Mouse (Mus musculus) right cerebral cortex, postnatal 14 days (tissue): ENCODE results near the gene Gm8909.
A peak's percentile ranks its signal among the peaks of the same experiment; 100 is the strongest.
"Not testable (repeated sequence)": the region's sequence is repeated elsewhere in the genome, so short reads cannot be mapped to it uniquely, and the experiment has no call there.

ENCODE experiments used
- DNase-seq: peaks from one replicate; pipeline ENCODE4 v3.0.0; 2022

Gm8909 gene

DNA sequence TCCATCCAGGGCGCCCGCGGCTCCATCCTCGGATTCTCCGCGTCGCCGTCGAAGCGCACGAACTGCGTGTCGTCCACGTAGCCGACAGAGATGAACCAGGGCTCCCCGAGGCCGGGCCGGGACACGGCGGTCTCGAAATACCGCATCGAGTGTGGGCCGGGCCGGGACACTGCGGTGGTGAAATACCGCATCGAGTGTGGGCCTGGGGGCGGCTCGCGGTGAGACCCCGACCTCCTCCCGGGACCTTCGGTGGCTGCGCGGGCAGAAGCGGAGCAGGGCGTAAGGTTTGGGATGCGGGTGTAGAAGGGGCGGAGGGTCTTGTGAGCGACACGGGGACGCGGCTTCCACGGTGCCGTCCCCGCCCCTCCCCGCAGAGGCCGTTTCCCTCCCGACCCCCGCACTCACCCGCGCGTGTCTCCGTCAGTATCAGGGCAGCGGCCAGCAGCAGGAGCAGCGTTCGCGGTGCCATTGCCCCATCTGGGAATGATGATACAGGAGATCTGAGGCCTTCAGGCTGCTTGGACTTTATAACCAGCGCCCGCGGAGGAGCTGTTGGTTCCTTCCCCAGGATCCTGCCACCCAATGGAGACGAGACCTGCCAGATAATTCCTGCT lies at the start of gene Gm8909:
TSS of gene Gm8909 (minus strand) at position 499 of the 614 bp plus-strand sequence.
- no peak for DNase-seq

DNA sequence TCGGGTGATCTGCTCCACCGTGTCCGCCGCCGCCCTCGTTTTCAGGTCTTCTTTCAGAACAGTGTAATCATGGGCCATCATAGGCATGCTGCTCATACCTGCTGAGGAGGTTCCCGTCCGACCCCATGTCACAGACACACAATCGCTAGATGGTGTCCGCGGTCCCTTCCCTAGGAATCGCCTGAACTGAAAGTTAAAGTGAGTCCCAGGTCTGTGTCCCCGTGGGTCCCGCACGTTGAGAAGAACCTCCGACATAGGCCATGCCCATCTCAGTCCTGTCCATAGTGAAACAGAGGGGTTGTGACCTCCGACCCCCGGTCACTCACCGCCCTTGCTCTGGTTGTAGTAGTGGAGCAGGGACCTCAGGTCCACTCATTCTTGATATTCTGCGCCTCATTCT lies 47.2 kb upstream of the Gm8909 start:
- no peak for DNase-seq

DNA sequence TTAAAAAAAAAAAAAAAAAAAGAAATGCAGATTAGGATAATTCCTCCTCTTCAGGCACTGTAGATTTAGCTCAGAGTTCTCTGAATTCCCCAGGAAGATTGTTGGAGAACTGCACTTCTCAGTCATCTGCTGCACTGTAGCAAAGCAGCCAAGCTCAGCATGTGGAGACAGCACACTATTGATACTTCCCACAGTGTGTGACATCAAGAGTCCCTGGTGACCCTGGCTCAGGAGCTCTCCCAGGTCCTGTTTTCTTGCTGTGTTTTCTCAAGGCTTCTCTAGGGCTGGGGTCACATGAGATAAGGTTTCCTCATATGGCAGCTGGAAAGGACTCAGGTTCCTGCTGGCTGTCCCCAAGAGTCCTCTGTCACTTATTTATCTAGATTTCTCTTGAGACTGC lies 38.5 kb upstream of the Gm8909 start:
- no peak for DNase-seq

DNA sequence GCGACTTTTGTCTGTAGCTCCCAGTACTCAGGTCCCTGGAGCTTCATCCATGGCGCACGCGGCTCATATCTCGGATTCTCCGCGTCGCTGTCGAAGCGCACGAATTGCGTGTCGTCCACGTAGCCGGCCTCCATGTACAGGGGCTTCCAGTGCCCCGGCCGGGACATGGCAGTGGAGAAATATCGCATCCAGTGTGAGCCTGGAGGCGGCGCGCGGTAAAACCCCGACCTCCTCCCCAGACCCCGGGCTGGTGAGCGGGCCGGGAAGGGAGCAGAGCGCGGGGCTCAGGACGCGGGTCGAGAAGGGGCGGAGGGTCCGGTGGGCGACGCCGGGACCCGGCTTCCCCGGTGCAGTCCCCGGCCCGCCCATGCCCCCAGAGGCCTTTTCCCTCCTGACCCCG lies 37.5 kb upstream of the Gm8909 start:
- no peak for DNase-seq

DNA sequence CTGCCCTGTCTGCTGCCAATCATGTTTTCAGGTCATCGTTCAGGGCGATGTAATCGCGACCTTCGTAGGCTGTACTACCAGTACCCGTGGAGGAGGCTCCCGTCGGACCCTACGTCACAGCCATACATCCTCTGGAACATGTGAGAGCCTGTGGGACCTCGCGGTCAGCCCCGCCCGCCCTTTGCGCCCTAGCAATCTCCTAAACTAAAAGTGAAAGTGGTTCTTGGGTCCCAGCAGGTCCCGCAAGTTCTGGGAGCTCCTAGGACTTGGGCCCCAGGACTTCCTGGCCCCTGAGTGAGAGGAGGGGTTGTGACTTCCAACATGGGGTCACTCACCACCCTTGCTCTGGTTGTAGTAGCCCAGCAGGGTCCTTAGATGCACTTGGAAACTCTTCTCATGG lies 37.1 kb upstream of the Gm8909 start:
- DNase-seq = no peak

DNA sequence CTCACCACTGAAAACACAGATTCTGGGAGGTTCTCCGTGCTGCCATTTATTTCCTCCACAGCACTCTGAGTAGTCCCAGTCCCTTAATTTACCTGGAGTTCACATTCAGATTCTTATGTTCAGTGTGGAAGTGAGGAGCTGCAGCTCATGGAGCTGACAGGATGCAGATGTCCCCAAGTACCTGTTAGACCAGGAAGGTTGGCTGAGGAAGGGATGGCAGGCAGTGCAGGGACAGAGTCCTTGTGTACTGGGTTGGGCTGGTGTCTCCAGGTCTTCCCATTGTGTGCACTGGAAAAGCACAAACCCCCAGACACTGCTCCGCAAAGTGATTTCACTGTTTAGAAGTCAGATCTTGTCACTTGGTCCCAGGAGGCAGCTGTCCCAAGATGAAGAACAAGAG lies 33.5 kb upstream of the Gm8909 start:
- no peak for DNase-seq

DNA sequence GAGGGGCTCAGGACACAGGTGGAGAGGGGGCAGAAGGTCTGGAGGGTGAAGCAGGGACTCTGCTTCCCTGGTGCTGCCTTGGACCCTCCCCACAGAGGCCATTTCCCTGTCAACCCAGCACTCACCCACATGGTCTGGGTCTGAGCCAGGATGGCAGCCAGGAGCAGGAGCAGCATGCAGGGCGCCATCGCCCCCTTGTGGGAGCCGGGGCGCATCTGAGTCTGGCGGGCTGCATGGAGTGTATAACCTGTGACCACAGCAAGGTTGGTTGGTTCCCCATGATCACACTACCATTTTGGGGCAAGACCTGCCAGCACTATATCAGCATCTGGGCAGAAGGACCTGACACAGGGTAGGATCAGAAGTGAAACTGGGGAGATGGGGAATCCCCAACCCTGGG lies 30.0 kb upstream of the Gm8909 start:
- DNase-seq = no peak

DNA sequence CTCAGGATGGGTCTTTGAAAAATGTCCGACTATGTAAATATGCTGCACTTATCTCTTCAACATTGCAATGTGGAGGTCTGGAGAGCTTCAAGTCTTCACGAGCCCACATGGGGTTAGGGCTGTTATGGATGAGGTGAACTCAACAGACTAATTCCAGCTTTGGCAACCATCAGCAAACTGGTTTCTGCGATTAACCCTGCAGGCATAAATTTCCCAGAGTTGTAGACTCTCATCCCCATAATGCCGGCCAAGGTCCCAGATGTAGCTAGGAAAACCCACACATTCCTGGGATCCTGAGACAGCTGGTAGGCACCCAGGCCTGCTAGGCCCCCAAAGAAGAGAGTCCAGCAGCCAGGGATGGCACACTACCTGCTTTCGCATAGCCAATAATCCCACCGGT lies 26.1 kb upstream of the Gm8909 start:
- no peak for DNase-seq

DNA sequence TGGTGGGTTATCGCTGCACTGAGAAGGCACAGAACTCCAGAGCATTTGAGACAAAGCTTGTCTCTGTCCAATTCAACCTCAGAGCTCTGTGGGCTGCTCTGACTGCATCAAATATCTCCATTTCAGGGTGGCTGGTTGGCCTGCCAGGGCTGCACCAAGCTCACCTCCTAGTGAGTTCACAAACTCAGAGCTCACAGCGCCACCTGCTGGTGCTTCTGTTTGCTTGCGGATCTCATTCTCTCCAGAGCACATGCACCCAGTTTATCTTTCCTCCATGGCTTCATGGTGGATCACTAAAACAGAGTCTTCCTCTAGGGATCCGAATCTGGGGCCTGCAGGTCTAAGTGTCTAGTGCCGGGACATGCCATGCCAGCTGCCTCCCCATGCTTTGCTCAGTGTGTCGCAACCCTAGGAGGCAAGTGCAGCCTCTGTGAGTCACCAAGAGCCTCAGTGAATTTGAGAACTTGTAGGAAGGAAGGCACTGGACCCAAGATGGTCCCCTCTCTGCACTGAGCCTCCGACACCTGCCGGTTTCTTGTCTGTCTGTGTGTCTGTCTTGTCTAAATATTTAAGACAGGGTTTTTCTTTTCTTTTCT lies 25.3 kb upstream of the Gm8909 start:
- DNase-seq = peak; percentile 80

DNA sequence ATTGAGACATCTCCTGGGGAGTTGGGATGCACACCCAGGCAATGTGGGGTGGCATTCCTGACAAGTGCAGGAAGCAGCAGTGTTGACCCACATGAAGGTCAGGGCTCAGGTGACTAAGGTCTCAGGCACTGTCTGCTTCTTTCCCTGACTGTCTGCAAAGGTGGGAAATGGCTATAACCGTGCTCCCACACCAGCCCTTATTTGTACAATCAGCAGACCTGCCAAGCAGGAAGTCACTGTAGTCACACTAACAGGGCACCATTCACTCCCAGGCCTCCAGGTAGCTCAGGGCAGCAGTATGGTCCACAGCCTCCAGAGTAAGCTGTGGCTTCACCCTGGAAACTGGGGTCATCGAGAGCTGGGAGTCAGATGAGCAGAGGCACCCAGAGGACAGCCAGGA lies 24.0 kb upstream of the Gm8909 start:
- DNase-seq = no peak

DNA sequence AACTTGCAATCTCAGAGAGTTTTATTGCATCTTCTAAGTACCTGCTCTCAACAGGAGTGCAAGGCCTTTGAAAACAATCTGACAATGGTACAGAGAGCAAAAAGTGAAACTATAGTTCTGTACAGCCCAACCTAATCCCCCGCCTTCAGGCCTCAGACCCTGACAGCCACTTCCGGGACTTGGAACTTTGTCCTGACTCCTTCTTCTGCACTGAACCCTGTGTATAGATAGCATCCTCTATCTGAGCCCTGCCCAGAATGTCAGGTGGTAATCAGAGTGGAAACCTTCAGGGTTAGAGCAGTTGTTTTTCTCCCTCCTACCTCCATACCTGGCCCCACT lies 21.8 kb upstream of the Gm8909 start, which contains the start of gene H2-T3:
TSS of gene H2-T3 (minus strand) at position 119 of the 339 bp plus-strand sequence.
- DNase-seq = no peak

DNA sequence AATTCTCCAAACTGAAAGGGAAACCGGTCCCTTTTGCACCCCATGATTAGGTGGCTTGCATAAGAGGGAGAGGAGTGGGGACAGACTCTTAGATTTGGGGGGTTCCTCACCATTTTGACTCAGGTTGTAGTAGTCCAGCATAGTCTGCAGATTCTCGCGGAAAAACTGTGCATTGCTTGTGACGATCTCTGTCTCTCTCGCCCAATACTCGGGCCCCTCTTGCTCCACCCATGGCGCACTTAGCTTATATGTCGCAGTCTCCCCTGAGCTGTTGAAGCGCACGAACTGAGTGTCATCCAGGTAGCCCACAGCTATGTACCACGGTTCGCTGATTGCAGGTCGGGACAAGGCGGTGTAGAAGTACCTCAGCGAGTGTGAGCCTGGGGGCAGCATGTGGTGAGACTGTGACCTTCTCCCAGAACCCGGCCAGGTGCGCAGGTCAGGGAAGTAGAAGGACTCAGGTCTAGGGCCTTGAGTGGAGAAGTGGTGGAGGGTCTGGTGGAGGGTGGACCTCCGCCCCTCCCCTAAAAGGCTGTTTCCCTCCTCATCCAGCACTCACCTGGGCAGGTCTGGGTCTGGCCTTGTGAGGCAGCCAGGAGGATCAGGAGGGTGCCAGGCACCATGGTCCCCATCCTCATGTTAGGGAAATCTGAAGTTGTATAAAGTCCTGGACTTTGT lies 21.3 kb upstream of the Gm8909 start:
- DNase-seq = no peak

DNA sequence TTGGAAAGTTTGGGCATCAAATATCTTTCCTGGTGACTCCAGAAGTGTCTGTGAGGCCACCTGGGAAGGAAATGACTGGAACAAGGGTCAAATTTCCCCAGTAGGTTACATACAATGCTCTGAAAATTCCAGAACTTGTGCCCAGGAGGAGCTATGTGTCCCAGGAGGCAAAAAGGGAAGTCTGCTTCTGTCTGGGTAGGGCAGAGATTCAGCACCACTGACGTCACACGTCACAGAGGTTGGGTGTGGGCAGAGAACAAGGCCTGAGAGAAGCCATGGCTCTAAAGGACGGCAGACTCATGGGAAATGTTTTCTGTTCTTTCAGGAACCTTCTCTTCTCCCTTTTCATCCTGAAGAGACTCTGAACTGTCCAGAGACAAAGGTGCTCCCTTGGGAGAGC lies 19.2 kb upstream of the Gm8909 start:
- DNase-seq = no peak

DNA sequence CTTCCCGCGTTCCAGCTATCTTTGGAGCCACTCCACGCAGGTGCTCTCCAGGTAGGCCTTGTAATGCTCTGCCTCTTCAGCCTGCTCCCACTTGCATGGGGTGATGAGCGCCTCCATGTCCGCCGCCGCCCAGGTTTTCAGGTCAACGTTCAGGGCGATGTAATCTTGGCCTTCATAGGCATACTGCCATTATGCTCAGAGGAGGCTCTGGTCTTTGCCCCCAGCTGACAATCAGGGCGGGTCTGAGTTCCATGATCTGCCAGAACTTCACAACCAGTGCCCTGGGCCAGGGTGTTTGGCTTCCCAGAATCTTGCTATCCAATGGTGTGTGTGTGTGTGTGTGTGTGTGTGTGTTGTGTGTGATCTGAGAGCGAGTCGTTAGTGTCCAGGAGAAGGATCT lies 13.9 kb upstream of the Gm8909 start:
- DNase-seq = no peak

DNA sequence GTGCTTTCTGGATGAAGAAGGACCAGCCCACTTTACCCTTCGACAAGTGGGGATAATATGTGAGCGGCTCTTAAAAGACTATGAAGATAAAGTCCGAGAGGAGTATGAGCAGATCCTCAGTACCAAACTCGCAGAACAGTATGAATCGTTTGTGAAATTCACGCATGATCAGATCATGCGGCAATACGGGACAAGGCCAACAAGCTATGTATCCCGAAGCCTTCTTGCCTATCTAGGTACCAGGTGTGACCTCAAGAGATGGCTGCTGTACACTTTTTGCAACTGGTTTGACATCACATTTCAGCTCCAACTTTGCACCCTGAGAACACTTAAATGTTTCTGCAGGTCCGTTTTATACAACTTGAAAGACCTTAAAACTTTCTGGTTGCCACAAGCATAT lies 11.1 kb upstream of the Gm8909 start:
- not testable (repeated sequence) for DNase-seq

DNA sequence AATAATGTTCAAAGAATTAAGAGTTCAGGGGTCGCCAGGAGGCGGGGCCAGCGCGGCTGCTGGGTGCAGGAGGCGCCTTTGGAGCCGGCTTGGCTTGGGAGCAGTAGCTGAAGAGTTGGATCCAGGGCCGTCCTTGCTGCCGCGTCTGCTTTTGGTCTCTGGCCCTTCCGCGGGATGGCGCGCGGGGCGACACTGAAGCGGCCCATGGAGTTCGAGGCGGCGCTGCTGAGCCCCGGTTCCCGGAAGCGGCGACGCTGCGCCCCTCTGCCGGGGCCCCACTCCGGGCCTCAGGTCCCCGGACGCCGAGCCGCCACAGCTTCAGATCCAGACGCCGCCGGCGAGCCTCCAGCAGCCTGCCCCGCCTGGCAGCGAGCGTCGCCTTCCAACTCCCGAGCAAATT lies 10.6 kb upstream of the Gm8909 start:
- not testable (repeated sequence) for DNase-seq

DNA sequence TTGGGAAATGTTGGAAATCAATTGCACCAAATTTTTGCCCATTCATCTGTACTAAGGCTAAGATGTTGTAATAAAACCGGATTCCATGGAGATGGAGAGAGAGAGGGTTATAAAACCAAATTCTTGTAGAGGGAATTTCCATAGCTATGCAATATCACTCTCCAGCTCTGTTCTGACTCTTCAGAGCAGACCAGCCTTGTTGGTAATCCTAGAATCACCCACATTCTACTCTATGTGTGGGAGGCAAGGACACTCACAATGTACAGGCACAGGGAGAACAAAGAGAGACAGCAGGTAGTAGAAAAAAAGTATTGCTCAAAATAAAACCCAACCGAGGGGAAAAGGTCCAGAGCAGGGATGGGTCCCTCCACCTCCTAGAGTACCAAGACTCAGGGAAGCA lies 7.8 kb upstream of the Gm8909 start:
- DNase-seq = not testable (repeated sequence)

DNA sequence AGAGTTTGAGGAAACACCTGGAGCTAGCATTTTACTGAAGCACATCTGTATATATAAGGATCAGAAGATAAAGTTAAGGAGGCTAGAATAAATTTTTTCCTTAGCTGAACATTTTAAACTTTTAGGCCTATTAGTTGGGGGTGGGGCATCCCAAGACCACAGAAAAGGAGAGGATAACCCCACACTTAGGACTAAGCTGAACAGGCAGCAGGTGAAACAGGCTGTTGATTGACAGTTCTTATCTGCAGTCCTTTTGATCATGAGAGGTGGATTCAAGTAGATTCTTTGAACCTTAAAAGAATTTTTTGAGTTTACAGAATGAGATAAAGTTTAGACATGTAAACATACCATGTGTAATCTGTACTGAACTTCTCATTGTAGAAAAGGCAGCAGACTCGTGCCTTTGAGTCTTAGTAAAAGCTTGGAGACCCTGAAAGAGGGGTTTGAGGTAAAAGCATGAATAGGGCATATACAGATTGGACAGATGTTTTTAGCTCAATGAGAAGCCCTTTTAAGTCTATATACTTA lies 2.0 kb upstream of the Gm8909 start:
- DNase-seq = no peak

DNA sequence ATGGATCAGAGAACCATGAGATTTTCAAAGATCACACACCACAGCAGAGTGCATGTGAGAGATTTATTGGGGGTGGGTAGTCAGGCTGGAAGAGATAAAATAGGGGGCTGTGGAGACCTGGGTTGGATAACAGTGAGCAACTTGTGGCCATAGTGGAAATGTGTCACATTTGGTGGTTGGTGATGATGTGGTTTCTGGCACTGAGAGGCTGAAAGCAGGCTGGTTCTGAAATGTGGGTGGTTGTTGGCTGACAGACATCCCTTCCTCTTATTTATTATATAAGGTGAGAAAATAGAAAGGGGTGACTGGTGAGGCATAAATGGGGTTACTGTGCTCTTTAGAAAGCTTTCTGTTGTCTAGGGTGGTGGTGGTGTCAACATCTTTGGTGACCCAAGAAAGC lies 1.4 kb upstream of the Gm8909 start:
- no peak for DNase-seq

DNA sequence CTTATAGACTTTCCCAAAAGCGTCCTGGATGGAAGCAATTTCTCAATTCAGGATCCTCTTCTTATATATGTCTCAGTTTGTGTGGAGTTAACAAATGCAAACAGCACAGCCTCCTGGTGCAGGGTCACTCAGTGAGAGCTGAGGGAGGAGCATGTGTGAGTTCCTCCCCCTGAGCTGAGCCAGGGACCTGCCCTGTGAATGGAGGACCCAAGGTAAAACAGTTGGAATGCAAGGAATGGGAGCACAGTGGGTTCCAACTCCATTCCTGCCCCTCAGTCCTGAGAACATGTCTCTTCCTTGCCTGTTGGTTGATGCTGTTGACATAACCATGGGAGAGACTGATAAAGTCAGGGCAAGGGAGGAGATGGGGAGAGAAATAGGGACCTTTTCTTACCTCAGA lies 757 bp upstream of the Gm8909 start:
- DNase-seq = not testable (repeated sequence)

DNA sequence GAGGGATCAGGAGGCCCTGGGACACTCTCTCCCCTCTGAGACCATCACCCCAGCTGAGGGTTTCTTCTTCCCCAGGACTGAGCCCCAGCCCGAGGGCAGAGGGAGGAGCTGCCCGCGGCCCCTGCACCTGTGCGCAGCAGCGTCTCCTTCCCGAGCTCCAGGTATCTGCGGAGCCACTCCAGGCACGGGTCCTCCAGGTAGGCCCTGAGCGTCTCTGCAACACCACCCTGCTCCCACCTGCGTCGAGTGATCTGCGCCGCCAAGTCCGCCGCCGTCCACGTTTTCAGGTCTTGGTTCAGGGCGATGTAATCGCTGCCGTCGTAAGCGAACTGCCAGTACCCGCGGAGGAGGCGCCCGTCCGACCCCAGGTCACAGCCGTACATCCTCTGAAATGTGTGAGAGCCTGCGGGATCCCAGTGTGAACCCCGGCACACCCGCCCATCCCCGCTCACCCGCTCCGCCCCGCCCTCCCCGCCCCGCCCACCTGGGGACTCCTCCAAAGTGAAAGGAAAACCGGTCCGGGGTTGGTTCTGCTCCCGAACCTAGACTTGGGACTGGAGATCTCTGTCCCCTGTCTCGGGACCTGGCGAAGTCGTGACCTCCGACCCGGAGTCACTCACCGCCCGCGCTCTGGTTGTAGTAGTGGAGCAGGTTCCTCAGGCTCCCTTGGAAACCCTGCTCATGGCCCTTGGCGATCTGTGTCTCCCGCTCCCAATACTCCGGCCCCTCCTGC lies 865 bp downstream of the Gm8909 start:
- no peak for DNase-seq

DNA sequence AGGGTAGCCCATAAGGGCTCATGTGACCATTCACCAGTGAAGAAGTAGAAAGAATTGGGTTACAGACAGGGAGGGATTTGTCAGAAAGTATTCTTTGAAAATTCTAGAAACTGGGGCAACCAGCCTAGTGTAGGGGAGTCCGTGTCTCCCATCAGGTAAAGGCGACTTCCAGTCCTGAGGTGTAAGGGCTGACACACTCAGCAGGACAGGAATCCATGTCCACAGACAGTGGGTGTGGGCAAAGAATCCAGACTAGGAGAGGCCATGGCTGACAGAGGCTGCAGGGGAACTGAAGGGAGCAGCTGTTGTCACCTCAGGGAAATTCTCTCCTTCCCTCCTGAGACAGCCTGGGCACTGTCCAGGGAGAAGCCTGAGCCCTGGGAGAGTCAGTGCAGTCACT lies 1.4 kb downstream of the Gm8909 start:
- DNase-seq = not testable (repeated sequence)

DNA sequence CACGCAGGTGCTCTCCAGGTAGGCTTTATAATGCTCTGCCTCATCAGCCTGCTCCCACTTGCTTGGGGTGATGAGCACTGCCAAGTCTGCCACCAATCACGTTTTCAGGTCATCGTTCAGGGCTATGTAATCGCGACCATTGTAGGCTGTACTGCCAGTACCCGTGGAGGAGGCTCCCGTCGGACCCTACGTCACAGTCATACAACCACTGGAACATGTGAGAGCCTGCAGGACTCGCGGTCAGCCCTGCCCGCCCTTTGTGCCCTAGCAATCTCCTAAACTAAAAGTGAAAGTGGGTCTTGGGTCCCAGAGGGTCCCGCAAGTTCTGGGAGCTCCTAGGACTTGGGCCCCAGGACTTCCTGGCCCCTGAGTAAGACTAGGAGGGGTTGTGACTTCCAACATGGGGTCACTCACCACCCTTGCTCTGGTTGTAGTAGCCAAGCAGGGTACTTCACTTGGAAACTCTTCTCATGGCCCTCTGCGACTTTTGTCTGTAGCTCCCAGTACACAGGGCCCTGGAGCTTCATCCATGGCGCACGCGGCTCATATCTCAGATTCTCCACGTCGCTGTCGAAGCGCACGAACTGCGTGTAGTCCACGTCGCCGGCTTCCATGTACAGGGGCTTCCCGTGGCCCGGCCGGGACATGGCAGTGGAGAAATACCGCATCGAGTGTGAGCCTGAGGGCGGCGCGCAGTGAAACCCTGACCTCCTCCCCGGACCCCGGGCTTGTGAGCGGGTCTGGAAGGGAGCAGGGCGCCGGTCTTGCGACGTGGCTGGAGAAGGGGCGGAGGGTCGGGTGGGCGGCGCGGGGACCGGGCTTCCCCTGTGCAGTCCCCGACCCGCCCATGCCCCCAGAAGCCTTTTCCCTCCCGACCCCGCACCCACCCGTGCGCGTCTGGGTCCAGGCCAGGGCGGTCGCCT lies 6.9 kb downstream of the Gm8909 start:
- no peak for DNase-seq
